Comparison of ENCODE assay signal across 8 mouse cellular contexts in genomic region chr2:59628057-59628901, GRCm38 (mm10). TPM values are rescaled to one million over a fixed set of nuclear protein-coding genes. Genes with fewer than 3 reads are reported as not detected.
A peak's percentile ranks its signal among the peaks of the same experiment; 100 is the strongest.
DNase-seq lines count a peak whose midpoint lies in the region; ATAC-seq lines count a peak whose summit lies in the region.

No protein-coding gene starts in this region.

- whole genome bisulfite sequencing in midbrain, embryonic 10.5 days: 85% methylated on average over 17 of the region's 17 CpGs
- 80% methylated on average over 17 of the region's 17 CpGs for WGBS in midbrain, embryonic 11.5 days
- 42% methylated on average over 17 of the region's 17 CpGs for WGBS in heart, embryonic 13.5 days

- ATAC-seq in midbrain, embryonic 11.5 days (ENCODE audit: low FRiP score): no peak
- no peak for ATAC-seq in heart, embryonic 13.5 days (ENCODE audit: extremely low read depth, insufficient number of reproducible peaks, low FRiP score, low TSS enrichment)

- peaks cover 19% of the 10 kb centered on the region for H3K4me1 ChIP-seq in midbrain, embryonic 10.5 days
- no peaks in the 10 kb centered on the region for H3K4me1 ChIP-seq in midbrain, embryonic 11.5 days (ENCODE audit: control insufficient read depth, insufficient read depth, low read length)
- peaks cover 84% of the 10 kb centered on the region for H3K4me1 ChIP-seq in heart, embryonic 13.5 days

- H3K9me3 ChIP-seq in midbrain, embryonic 10.5 days (replicated peaks): no peaks in the 10 kb centered on the region
- H3K9me3 ChIP-seq in midbrain, embryonic 11.5 days (ENCODE audit: control insufficient read depth, low read length): no peaks in the 10 kb centered on the region
- no peaks in the 10 kb centered on the region for H3K9me3 ChIP-seq in heart, embryonic 13.5 days

- H3K4me3 ChIP-seq in midbrain, embryonic 10.5 days: no peak overlapping the region
- H3K4me3 ChIP-seq in midbrain, embryonic 11.5 days (ENCODE audit: low read depth, low read length): no peak overlapping the region
- H3K4me3 ChIP-seq in heart, embryonic 13.5 days: no peak overlapping the region

- H3K27me3 ChIP-seq in midbrain, embryonic 10.5 days (ENCODE audit: low read depth, poor library complexity, severe bottlenecking): no peaks in the 10 kb centered on the region
- no peaks in the 10 kb centered on the region for H3K27me3 ChIP-seq in midbrain, embryonic 11.5 days (ENCODE audit: control insufficient read depth, insufficient read depth, low read length)
- H3K27me3 ChIP-seq in heart, embryonic 13.5 days (replicated peaks): no peaks in the 10 kb centered on the region

- H3K27ac ChIP-seq in midbrain, embryonic 10.5 days (replicated peaks): 0 out of 2 replicates have a peak overlapping the region, but pooled peaks have one; percentile 33
- no peak overlapping the region for H3K27ac ChIP-seq in midbrain, embryonic 11.5 days (ENCODE audit: low read depth, low read length)
- peak overlapping the region; percentile 79 for H3K27ac ChIP-seq in heart, embryonic 13.5 days (replicated peaks)

- no peak overlapping the region for H3K4me2 ChIP-seq in midbrain, embryonic 11.5 days
- peak overlapping the region; percentile 25 for H3K4me2 ChIP-seq in heart, embryonic 13.5 days

- H3K36me3 ChIP-seq in midbrain, embryonic 10.5 days: no peaks in the 10 kb centered on the region
- no peaks in the 10 kb centered on the region for H3K36me3 ChIP-seq in midbrain, embryonic 11.5 days (ENCODE audit: control insufficient read depth, insufficient read depth, low read length)
- peaks cover 7% of the 10 kb centered on the region; the same call in 1 of the 2 replicates for H3K36me3 ChIP-seq in heart, embryonic 13.5 days

- no peak overlapping the region for H3K9ac ChIP-seq in midbrain, embryonic 11.5 days (ENCODE audit: low read length)
- peak overlapping the region; percentile 1; the same call in 1 of the 2 replicates for H3K9ac ChIP-seq in heart, embryonic 13.5 days

- DNase-seq in midbrain, embryonic 10.5 days (ENCODE audit: low spot score): no peak
- no peak for DNase-seq in midbrain, embryonic 11.5 days (ENCODE audit: low spot score, missing footprints)
- DNase-seq in cerebellum, adult 11 months: peak; percentile 53
- peak; percentile 53 to 72 for DNase-seq in kidney, postnatal 25 days
- peak; percentile 37 for DNase-seq in naive thymus-derived CD4-positive, alpha-beta T cell, adult 2 months (ENCODE audit: low read depth)
- no peak for DNase-seq in c-Kit-positive CD71-positive TER-119-positive erythroid progenitor cells, embryonic 14.5 days (ENCODE audit: low spot score)
- DNase-seq in thymus, adult 18-20 months: no peak

RNA-seq across cellular contexts. Expression of gene Tanc1, which starts 16.4 kb away (rescaled TPM):
- polyA plus RNA-seq in midbrain, embryonic 10.5 days (2016; fragmentation: Nextera tagmentation; extraction: Ambion mirVana): 11.9 and 12.0 TPM in 2 replicates
- polyA plus RNA-seq in midbrain, embryonic 11.5 days (2014; fragmentation: Nextera tagmentation; extraction: Ambion mirVana): 6.2 and 6.7 TPM in 2 replicates
- 25.0 and 27.0 TPM in 2 replicates for polyA plus RNA-seq in heart, embryonic 13.5 days (2015; fragmentation: Nextera tagmentation; extraction: Ambion mirVana)

Comparison
In these comparisons a context has a peak if more than half of its experiments do, and no peak if none do; other contexts are left out.
1. DNase-seq: peak in cerebellum, adult 11 months (single experiment), kidney, postnatal 25 days (2 of 2) and naive thymus-derived CD4-positive, alpha-beta T cell, adult 2 months (single experiment); none in midbrain, embryonic 10.5 days (single experiment), midbrain, embryonic 11.5 days (single experiment), c-Kit-positive CD71-positive TER-119-positive erythroid progenitor cells, embryonic 14.5 days (single experiment) and thymus, adult 18-20 months (0 of 2).